Mouse (Mus musculus): ENCODE results near the gene Dctd.

- no peak for TF ChIP-seq CTCF (IDR thresholded peaks at IDR 0.05; ENCODE audit: insufficient read depth, low read depth, low read length)
- no peak for TF ChIP-seq POLR2A (IDR thresholded peaks at IDR 0.05; ENCODE audit: insufficient read depth, low read depth, low read length)
These were observed 58.8 kb downstream of the Dctd start for GRCm38 (mm10) chr8:48157718-48158117.

Measured in olfactory bulb, adult 2 months (tissue).